Mouse (Mus musculus) liver, postnatal 0 days (tissue): ENCODE results near the gene Cask. TPM values are rescaled to one million over a fixed set of nuclear protein-coding genes. Genes with fewer than 3 reads are reported as not detected.
A peak's percentile ranks its signal among the peaks of the same experiment; 100 is the strongest.

Source experiments
- ATAC-seq: fragments of 200-750 bp; cut with Nextera tagmentation; 2 replicates; pipeline ENCODE4 v1.8.0; 2017; ENCODE audit warnings: mild to moderate bottlenecking, moderate library complexity
- DNase-seq: peaks from one replicate; pipeline ENCODE4 v3.0.0-alpha.2; 2016
- H3K27ac ChIP-seq: fragments of 300-500 bp; sonication (generic); 2 replicates; pipeline ENCODE4 v1.5.1; 2014; ENCODE audit warnings: antibody characterized with exemption, moderate library complexity, mild to moderate bottlenecking, low read depth
- H3K27me3 ChIP-seq: fragments of 300-500 bp; sonication (generic); 2 replicates; pipeline ENCODE4 v1.6.1; 2014; ENCODE audit warnings: low read length, control low read depth, mixed read lengths; ENCODE audit not compliant: insufficient read depth
- H3K36me3 ChIP-seq: fragments of 300-500 bp; sonication (generic); replicated peaks from 2 replicates; pipeline ENCODE4 v1.6.1; 2014; ENCODE audit warnings: mild to moderate bottlenecking, control low read depth, low read length, moderate library complexity, mixed read lengths; ENCODE audit not compliant: insufficient read depth
- H3K4me1 ChIP-seq: fragments of 300-500 bp; sonication (generic); 2 replicates; pipeline ENCODE4 v1.6.1; 2014; ENCODE audit warnings: antibody characterized with exemption, mild to moderate bottlenecking, control low read depth; ENCODE audit not compliant: insufficient read depth
- H3K4me2 ChIP-seq: fragments of 300-500 bp; sonication (generic); 2 replicates; pipeline ENCODE4 v1.6.1; 2014; ENCODE audit warnings: low read depth, mild to moderate bottlenecking, low read length, moderate library complexity, mixed read lengths
- H3K4me3 ChIP-seq: fragments of 300-500 bp; sonication (generic); 2 replicates; pipeline ENCODE4 v1.5.1; 2014; ENCODE audit warnings: low read depth, low read length
- H3K9ac ChIP-seq: fragments of 300-500 bp; sonication (generic); replicated peaks from 2 replicates; pipeline ENCODE4 v1.6.1; 2014; ENCODE audit warnings: mild to moderate bottlenecking, moderate library complexity
- H3K9me3 ChIP-seq: fragments of 300-500 bp; sonication (generic); 2 replicates; pipeline ENCODE4 v1.6.1; 2016; ENCODE audit warnings: mild to moderate bottlenecking, control low read depth, low read length, mixed read lengths
- CTCF ChIP-seq: sonication (generic); IDR thresholded peaks from 2 replicates; pipeline ENCODE4 v1.5.1; 2016; ENCODE audit warnings: antibody characterized with exemption, low read depth
- EP300 ChIP-seq: IDR thresholded peaks from 2 replicates; pipeline ENCODE4 v1.6.1; 2016; ENCODE audit warnings: antibody characterized with exemption, low read depth, mild to moderate bottlenecking
- WGBS: fragments of 180-500 bp; shearing (Covaris S2); extraction: QIAGEN DNeasy Blood & Tissue Kit; methylation state at CpG from one replicate; pipeline ENCODE4 v1.1.7; 2014; ENCODE audit not compliant: insufficient replicate concordance; 5-methylcytosine and 5-hydroxymethylcytosine counted together
- polyA plus RNA-seq: library from polyadenylated mRNA; unstranded; fragments of >200 nt; fragmentation: Nextera tagmentation; extraction: Ambion mirVana; gene quantifications from 2 replicates; pipeline ENCODE4 v1.2.1, GENCODE M21; 2015

Cask gene
- polyA plus RNA-seq, 1 experiment from 2014 or later, result 1.9 TPM

DNA sequence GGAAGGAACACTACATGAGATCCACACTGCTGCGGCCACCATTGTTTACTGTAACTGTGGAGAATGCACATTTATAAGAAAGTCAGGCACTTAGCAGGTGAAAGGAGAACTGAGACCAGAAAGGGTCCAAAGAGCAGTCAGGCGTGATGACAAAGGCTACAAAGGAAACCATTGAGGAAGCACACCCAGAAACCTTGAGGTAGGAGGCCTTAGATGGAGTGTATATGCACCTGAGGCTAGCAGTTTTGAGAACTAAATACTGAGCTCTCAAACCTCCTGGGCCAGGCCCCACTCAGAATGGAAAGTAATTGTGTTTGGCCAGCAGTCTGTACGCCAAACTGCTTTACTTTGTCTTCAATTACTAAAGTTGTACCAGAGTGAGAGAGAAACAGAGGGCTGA, 180.8 kb downstream of the Cask start:
- 63% methylated on average over 3 of the region's 3 CpGs for WGBS
- Histone ChIP-seq H3K4me2 (no peak overlapping the region), H3K27me3 (no peaks in the 10 kb centered on the region), H3K27ac (no peak overlapping the region), H3K4me1 (no peaks in the 10 kb centered on the region), H3K36me3 (no peaks in the 10 kb centered on the region), H3K9ac (no peak overlapping the region), H3K4me3 (no peak overlapping the region), H3K9me3 (no peaks in the 10 kb centered on the region)
- DNase-seq (no peak), ATAC-seq (no peak)
- TF ChIP-seq EP300 (no peak), CTCF (no peak)

DNA sequence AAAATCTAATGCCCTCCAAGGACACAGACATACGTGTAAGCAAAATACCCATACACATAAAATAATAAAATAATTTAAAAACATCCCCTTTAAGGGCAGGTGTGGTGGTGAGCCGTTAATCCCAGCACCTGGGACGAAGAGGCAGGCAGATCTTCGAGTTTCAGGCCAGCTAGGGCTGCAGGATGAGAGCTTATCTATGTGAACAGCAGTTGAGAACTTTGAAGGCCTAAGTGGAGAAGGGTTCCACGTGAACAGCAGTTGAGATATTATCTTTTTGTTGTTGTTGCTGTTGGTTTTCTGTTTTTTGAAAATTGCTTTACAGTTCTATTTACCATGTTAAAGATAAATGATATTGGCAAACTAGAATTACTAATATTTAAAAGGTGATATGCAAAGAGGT, 182.3 kb downstream of the Cask start:
- 53% methylated on average over 5 of the region's 5 CpGs for WGBS
- Histone ChIP-seq H3K4me3 (no peak overlapping the region), H3K4me1 (no peaks in the 10 kb centered on the region), H3K27ac (no peak overlapping the region), H3K9me3 (no peaks in the 10 kb centered on the region), H3K4me2 (no peak overlapping the region), H3K27me3 (no peaks in the 10 kb centered on the region), H3K9ac (no peak overlapping the region), H3K36me3 (no peaks in the 10 kb centered on the region)
- ATAC-seq (no peak), DNase-seq (no peak)
- TF ChIP-seq CTCF, result no peak
- TF ChIP-seq EP300, result peak; percentile 73

DNA sequence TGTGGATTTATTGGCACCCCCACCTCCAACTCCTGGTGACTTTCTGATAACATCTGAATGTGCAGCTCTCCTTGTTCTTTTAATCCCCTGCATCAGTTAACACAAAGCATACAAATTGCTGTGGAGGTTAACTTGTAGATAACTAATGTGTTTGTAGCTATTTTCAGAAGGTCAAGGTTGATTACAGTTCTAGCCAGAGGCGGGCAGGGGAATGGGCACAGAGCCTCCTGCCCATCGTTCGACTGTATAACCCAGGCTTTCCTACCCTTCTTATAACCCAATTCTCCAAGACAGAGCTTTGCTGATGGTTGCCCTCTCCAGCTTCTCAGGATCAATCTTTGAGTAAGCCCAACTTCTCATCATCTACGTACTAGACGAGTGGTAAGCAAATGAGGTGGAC, 190.1 kb downstream of the Cask start, which contains the start of gene Gpr82:
Gene Gpr82, plus strand, starts transcription at position 301 of the 400 bp plus-strand sequence.
- ATAC-seq (no peak), DNase-seq (no peak)
- Histone ChIP-seq H3K9ac (no peak within 1 kb of the TSS), H3K27ac (no peak within 1 kb of the TSS), H3K4me1 (no peaks in the 10 kb centered on the region), H3K27me3 (no peaks in the 10 kb centered on the region), H3K4me3 (no peak within 1 kb of the TSS), H3K4me2 (no peak within 1 kb of the TSS), H3K36me3 (no peaks in the 10 kb centered on the region), H3K9me3 (no peaks in the 10 kb centered on the region)
- 78% methylated on average over 5 of the region's 5 CpGs for WGBS
- TF ChIP-seq EP300 (no peak), CTCF (no peak)

DNA sequence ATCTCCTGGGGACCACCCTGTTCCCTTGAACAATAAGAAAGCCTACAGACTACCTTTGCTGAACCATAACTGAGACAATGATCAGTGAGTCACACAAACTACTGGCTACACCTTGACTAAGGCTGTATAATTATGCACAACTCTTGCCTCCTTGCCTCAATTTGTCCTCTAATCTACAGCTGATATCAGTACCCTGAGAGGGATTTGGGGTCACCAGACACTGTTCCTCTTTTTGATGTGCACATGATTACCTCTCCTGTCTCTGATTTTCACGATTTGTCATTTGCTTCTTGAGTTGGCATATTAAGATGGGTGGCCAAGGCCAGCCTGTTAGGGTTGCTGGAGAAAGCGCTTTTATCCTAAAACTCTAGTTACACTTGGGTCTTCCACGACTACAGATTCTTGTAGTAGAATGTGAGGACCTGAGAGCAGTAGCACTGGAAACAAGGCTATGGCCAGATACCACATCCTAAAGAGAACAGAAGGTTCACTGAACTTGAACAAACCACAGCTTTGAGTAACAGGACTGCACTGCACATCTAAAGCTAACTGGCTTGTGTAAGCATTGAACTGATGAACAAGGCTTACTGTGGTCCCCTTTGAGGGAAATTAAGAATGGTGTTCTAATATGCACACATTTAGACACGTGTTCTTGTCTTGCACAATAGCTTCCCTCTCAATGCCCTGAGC, 191.8 kb downstream of the Cask start:
- Histone ChIP-seq H3K4me2 (no peak overlapping the region), H3K4me1 (no peaks in the 10 kb centered on the region), H3K4me3 (no peak overlapping the region), H3K9me3 (no peaks in the 10 kb centered on the region), H3K36me3 (no peaks in the 10 kb centered on the region), H3K27ac (no peak overlapping the region), H3K9ac (no peak overlapping the region), H3K27me3 (no peaks in the 10 kb centered on the region)
- WGBS, result 57% methylated on average over 4 of the region's 4 CpGs
- DNase-seq (no peak), ATAC-seq (no peak)
- TF ChIP-seq EP300, result no peak
- TF ChIP-seq CTCF, result no peak

DNA sequence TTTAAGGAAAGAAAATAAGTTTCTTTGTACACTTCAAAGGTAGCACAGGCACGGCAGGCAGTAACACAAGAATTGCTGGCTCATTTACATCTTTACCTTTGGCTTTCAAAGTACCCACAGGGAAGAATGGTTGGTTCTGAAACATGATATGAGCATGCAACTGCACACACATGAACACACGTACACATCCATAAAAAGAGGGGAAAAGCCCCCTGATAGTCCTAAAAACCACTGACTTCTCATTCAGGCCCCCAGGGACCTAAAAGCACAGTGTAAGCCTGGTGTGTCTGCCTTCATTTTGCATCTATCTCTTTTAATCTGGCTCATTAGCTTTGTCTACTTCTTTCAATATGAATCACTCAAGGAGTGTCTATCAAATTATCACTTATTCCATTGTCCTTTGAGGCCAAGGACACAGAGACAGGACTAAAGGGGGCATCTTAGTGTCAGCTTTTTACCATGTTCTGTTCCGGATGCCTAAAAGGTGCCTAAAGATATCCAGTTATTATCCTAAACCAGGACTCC, 192.5 kb downstream of the Cask start:
- Histone ChIP-seq H3K27ac (no peak overlapping the region), H3K27me3 (no peaks in the 10 kb centered on the region), H3K4me2 (no peak overlapping the region), H3K9ac (no peak overlapping the region), H3K4me3 (no peak overlapping the region), H3K36me3 (no peaks in the 10 kb centered on the region), H3K9me3 (no peaks in the 10 kb centered on the region), H3K4me1 (no peaks in the 10 kb centered on the region)
- TF ChIP-seq CTCF, result no peak
- no peak for TF ChIP-seq EP300
- ATAC-seq (no peak), DNase-seq (no peak)
- 79% methylated on average over 3 of the region's 3 CpGs for WGBS

DNA sequence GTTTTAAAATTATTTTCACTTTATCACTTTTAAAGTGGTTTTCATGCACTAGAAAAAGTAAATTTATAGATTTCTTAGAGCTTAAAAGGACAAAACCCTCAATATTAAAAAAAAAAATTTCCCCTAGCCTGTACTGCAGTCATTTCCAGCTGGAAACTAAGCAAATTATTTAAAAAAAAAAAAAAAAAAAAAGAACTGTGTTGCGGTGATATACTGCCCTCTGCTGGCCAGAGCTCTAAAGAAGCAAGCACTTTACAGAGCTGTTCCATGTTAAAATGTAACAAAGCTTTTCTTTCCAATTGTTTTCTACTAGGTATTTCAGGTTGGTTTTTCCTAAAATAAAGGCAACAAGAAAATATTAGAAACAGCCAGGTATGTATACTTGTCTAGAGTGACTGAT, 194.4 kb downstream of the Cask start:
- TF ChIP-seq EP300 (no peak), CTCF (peak; percentile 66)
- no peak for ATAC-seq
- no peaks in the 10 kb centered on the region for H3K9me3 ChIP-seq
- WGBS, result 0% methylated on average over 1 of the region's 1 CpGs
- no peak overlapping the region for H3K9ac ChIP-seq
- H3K4me1 ChIP-seq, result no peaks in the 10 kb centered on the region
- no peaks in the 10 kb centered on the region for H3K36me3 ChIP-seq
- no peak overlapping the region for H3K4me2 ChIP-seq
- H3K27me3 ChIP-seq, result no peaks in the 10 kb centered on the region
- no peak overlapping the region for H3K27ac ChIP-seq
- DNase-seq, result peak; percentile 46
- H3K4me3 ChIP-seq, result no peak overlapping the region
